ENCODE assay signal across 8 mouse cellular contexts in the genomic region with DNA sequence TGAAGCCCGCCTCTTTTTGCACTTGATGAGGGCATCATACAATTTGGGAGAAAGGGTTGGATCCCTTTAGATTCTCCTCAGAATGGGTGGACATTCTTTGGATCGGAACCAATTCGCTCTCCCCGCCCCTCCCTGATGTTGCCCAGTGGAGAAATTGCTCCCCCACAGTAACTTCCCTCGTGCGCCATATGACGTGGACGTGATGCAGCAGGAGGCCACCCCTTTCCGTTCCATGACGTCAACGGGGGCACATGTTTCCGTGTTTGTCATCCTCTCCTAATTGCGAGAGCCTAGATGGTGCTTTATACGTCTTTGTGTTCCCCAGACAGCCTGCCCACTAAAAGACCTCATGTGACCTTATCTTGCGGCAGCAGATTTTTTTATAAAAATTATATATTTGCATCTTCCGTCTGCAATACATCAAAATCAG. TPM values are rescaled to one million over a fixed set of nuclear protein-coding genes. Genes with fewer than 3 reads are reported as not detected.
DNase-seq lines count a peak whose midpoint lies in the region; ATAC-seq and TF ChIP-seq lines count a peak whose summit lies in the region.

No protein-coding gene starts in this region.

- H3K4me1 ChIP-seq in erythroblast, embryonic 14.5 days (ENCODE audit: control insufficient read depth): peaks cover 66% of the 10 kb centered on the region
- H3K4me1 ChIP-seq in heart, embryonic 12.5 days (replicated peaks): peaks cover 4% of the 10 kb centered on the region; the same call in 1 of the 2 replicates
- peaks cover 18% of the 10 kb centered on the region for H3K4me1 ChIP-seq in kidney, embryonic 16.5 days (ENCODE audit: insufficient read depth, low read length)
- H3K4me1 ChIP-seq in liver, embryonic 11.5 days (replicated peaks; ENCODE audit: control insufficient read depth, insufficient read depth, low read length): peaks cover 2% of the 10 kb centered on the region; the same call in 1 of the 2 replicates

- peak; percentile 85 for ATAC-seq in heart, embryonic 12.5 days (ENCODE audit: insufficient number of reproducible peaks, low FRiP score)
- ATAC-seq in kidney, embryonic 16.5 days (ENCODE audit: low FRiP score, low TSS enrichment): peak; percentile 64; the same call in 1 of the 2 replicates
- ATAC-seq in liver, embryonic 11.5 days (replicated peaks; ENCODE audit: low FRiP score): peak; percentile 75

- no peaks in the 10 kb centered on the region for H3K27me3 ChIP-seq in erythroblast, embryonic 14.5 days (ENCODE audit: control insufficient read depth)
- H3K27me3 ChIP-seq in heart, embryonic 12.5 days (replicated peaks): no peaks in the 10 kb centered on the region
- no peaks in the 10 kb centered on the region for H3K27me3 ChIP-seq in kidney, embryonic 16.5 days (ENCODE audit: insufficient read depth, low read length)
- no peaks in the 10 kb centered on the region for H3K27me3 ChIP-seq in liver, embryonic 11.5 days (replicated peaks; ENCODE audit: control insufficient read depth, insufficient read depth, low read length)
- H3K27me3 ChIP-seq in myocyte (ENCODE audit: control insufficient read depth, insufficient read depth, insufficient read length): no peaks in the 10 kb centered on the region

- peak overlapping the region; percentile 85 for H3K4me2 ChIP-seq in heart, embryonic 12.5 days
- H3K4me2 ChIP-seq in kidney, embryonic 16.5 days (replicated peaks; ENCODE audit: low read depth, low read length): peak overlapping the region; percentile 67
- peak overlapping the region; percentile 69 for H3K4me2 ChIP-seq in liver, embryonic 11.5 days
- peak overlapping the region; percentile 73 for H3K4me2 ChIP-seq in myocyte (ENCODE audit: low read depth)

- peak overlapping the region; percentile 93 for H3K27ac ChIP-seq in heart, embryonic 12.5 days (ENCODE audit: poor library complexity, severe bottlenecking)
- H3K27ac ChIP-seq in kidney, embryonic 16.5 days (ENCODE audit: low read length): peak overlapping the region; percentile 95
- H3K27ac ChIP-seq in liver, embryonic 11.5 days (ENCODE audit: low read depth, low read length): peak overlapping the region; percentile 95

- peak overlapping the region; percentile 64 for H3ac ChIP-seq in myocyte (ENCODE audit: control insufficient read depth, insufficient read length)

- peak overlapping the region; percentile 89 for H3K9ac ChIP-seq in heart, embryonic 12.5 days
- H3K9ac ChIP-seq in kidney, embryonic 16.5 days (replicated peaks; ENCODE audit: low read length): peak overlapping the region; percentile 68
- peak overlapping the region; percentile 83 for H3K9ac ChIP-seq in liver, embryonic 11.5 days (ENCODE audit: low read depth, low read length)

- 6% methylated on average over 16 of the region's 16 CpGs for WGBS in heart, embryonic 12.5 days
- 3% methylated on average over 16 of the region's 16 CpGs for WGBS in kidney, embryonic 16.5 days
- WGBS in liver, embryonic 11.5 days: 3% methylated on average over 16 of the region's 16 CpGs

- H3K4me3 ChIP-seq in erythroblast, embryonic 14.5 days (replicated peaks): peak overlapping the region; percentile 88
- peak overlapping the region; percentile 90 for H3K4me3 ChIP-seq in heart, embryonic 12.5 days
- peak overlapping the region; percentile 55 for H3K4me3 ChIP-seq in kidney, embryonic 16.5 days (ENCODE audit: low read length)
- peak overlapping the region; percentile 81 for H3K4me3 ChIP-seq in liver, embryonic 11.5 days (ENCODE audit: low read depth, low read length)
- H3K4me3 ChIP-seq in myocyte: peak overlapping the region; percentile 87

- peak; percentile 99 for DNase-seq in CD4-positive, CD25-positive, alpha-beta regulatory T cell, adult 2 months (ENCODE audit: low read depth, low spot score)
- peak; percentile 69 for DNase-seq in brain, embryonic 18.5 days (ENCODE audit: low read depth, low spot score)
- peak; percentile 81 for DNase-seq in liver, embryonic 11.5 days (ENCODE audit: low spot score)
- DNase-seq in spleen, postnatal 4 days (ENCODE audit: low spot score in 2 of 2): peak; percentile 79 to 89

- H3K79me2 ChIP-seq in myocyte (ENCODE audit: control insufficient read depth, insufficient read depth): no peaks in the 10 kb centered on the region

- TF ChIP-seq POLR2A in myocyte (IDR thresholded peaks at IDR 0.05; ENCODE audit: insufficient read length, low read depth): peak; percentile 51

- H3K36me3 ChIP-seq in erythroblast, embryonic 14.5 days (ENCODE audit: control insufficient read depth): peaks cover 25% of the 10 kb centered on the region
- peaks cover 13% of the 10 kb centered on the region; the same call in 1 of the 2 replicates for H3K36me3 ChIP-seq in heart, embryonic 12.5 days
- H3K36me3 ChIP-seq in kidney, embryonic 16.5 days (ENCODE audit: insufficient read depth, low read length): peaks cover 3% of the 10 kb centered on the region; the same call in 1 of the 2 replicates
- no peaks in the 10 kb centered on the region for H3K36me3 ChIP-seq in liver, embryonic 11.5 days (ENCODE audit: control insufficient read depth, insufficient read depth, low read length)
- peaks cover 9% of the 10 kb centered on the region for H3K36me3 ChIP-seq in myocyte (ENCODE audit: control insufficient read depth, insufficient read depth)

- H3K9me3 ChIP-seq in erythroblast, embryonic 14.5 days (ENCODE audit: control insufficient read depth, low read length): no peaks in the 10 kb centered on the region
- no peaks in the 10 kb centered on the region for H3K9me3 ChIP-seq in heart, embryonic 12.5 days (replicated peaks)
- no peaks in the 10 kb centered on the region for H3K9me3 ChIP-seq in kidney, embryonic 16.5 days (ENCODE audit: low read length)
- H3K9me3 ChIP-seq in liver, embryonic 11.5 days (ENCODE audit: control insufficient read depth, low read length): no peaks in the 10 kb centered on the region

TF ChIP-seq in myocyte, 11 proteins besides CTCF, POLR2A, EP300 and RAD21:
- TF ChIP-seq TCF3 (IDR thresholded peaks at IDR 0.05; ENCODE audit: insufficient read length, low read depth): no peak
- TF ChIP-seq REST (IDR thresholded peaks at IDR 0.05; ENCODE audit: insufficient read depth, insufficient read length): no peak
- no peak for TF ChIP-seq TCF12 (IDR thresholded peaks at IDR 0.05; ENCODE audit: insufficient read depth, poor library complexity, severe bottlenecking)
- no peak for TF ChIP-seq CEBPB (IDR thresholded peaks at IDR 0.05; ENCODE audit: insufficient read depth, poor library complexity, severe bottlenecking)
- TF ChIP-seq SRF (IDR thresholded peaks at IDR 0.05; ENCODE audit: control insufficient read depth, insufficient read length, low read depth): peak; percentile 29
- peak; percentile 39 for TF ChIP-seq USF1 (IDR thresholded peaks at IDR 0.05; ENCODE audit: low read depth)
- peak; percentile 20 for TF ChIP-seq MAX (IDR thresholded peaks at IDR 0.05; ENCODE audit: low read depth)
- peak in 1 of 3 experiments; percentile 2 for TF ChIP-seq MYOD1 (IDR thresholded peaks at IDR 0.05; ENCODE audit: control insufficient read depth in 1 of 3, insufficient read length in 2 of 3, low read depth in 2 of 3)
- TF ChIP-seq POLR2AphosphoS2 (IDR thresholded peaks at IDR 0.05; ENCODE audit: insufficient read length, low read depth): peak; percentile 70
- TF ChIP-seq E2F4 (IDR thresholded peaks at IDR 0.05; ENCODE audit: insufficient read depth): no peak
- TF ChIP-seq MYOG (IDR thresholded peaks at IDR 0.05; ENCODE audit: control insufficient read depth in 1 of 3, insufficient read depth in 1 of 3, insufficient read length in 2 of 3, low read depth in 2 of 3): peak in 1 of 3 experiments; percentile 10

RNA-seq across cellular contexts. Expression of a gene that starts 0.8 kb away (rescaled TPM):
- 7.0 and 9.5 TPM in 2 replicates for polyA plus RNA-seq in erythroblast, embryonic 14.5 days (2012)
- polyA plus RNA-seq in heart, embryonic 12.5 days (2016; fragmentation: Nextera tagmentation; extraction: Ambion mirVana): 45.6 and 49.4 TPM in 2 replicates
- polyA plus RNA-seq in kidney, embryonic 16.5 days (2015; fragmentation: Nextera tagmentation; extraction: Ambion mirVana): 69.4 and 77.3 TPM in 2 replicates
- 46.2 and 47.4 TPM in 2 replicates for polyA plus RNA-seq in liver, embryonic 11.5 days (2014; fragmentation: Nextera tagmentation; extraction: Ambion mirVana)
- 77.2 TPM for polyA plus RNA-seq in myocyte (2012; fragmentation: generic; extraction: Trizol)

RNA-seq across cellular contexts. Expression of a gene that starts 0.9 kb away (rescaled TPM):
- polyA plus RNA-seq in erythroblast, embryonic 14.5 days (2012): 1.3 and 2.2 TPM in 2 replicates
- polyA plus RNA-seq in heart, embryonic 12.5 days (2016; fragmentation: Nextera tagmentation; extraction: Ambion mirVana): 3.3 and 4.9 TPM in 2 replicates
- 4.6 and 5.8 TPM in 2 replicates for polyA plus RNA-seq in kidney, embryonic 16.5 days (2015; fragmentation: Nextera tagmentation; extraction: Ambion mirVana)
- polyA plus RNA-seq in liver, embryonic 11.5 days (2014; fragmentation: Nextera tagmentation; extraction: Ambion mirVana): 24.6 and 24.8 TPM in 2 replicates
- polyA plus RNA-seq in myocyte (2012; fragmentation: generic; extraction: Trizol): 2.0 TPM

Comparison
In these comparisons a context has a peak if more than half of its experiments do, and no peak if none do; other contexts are left out.
1. Peak in every context shown above with its lines: DNase-seq, ATAC-seq, H3K4me3 ChIP-seq and H3K27ac ChIP-seq.